Mouse (Mus musculus): ENCODE measurements around the gene Cfap126. TPM values are rescaled to one million over a fixed set of nuclear protein-coding genes. Genes with fewer than 3 reads are reported as not detected.
"Not testable (repeated sequence)": the region's sequence is repeated elsewhere in the genome, so short reads cannot be mapped to it uniquely, and the experiment has no call there.

The Cfap126 gene
- polyA plus RNA-seq (2015; fragmentation: Nextera tagmentation; extraction: Ambion mirVana), result 7.8 and 9.2 TPM in 2 replicates

- Histone ChIP-seq H3K4me1 (ENCODE audit: control insufficient read depth, insufficient read depth, low read length) (peaks cover 12% of the 10 kb centered on the region; the same call in 1 of the 2 replicates), H3K9me3 (replicated peaks; ENCODE audit: control insufficient read depth, low read length, poor library complexity, severe bottlenecking) (no peaks in the 10 kb centered on the region), H3K4me2 (ENCODE audit: low read length) (peak within 1 kb of the TSS; percentile 86), H3K4me3 (ENCODE audit: low read depth, low read length) (peak within 1 kb of the TSS; percentile 45), H3K27ac (ENCODE audit: low read length) (no peak within 1 kb of the TSS), H3K27me3 (ENCODE audit: control insufficient read depth, insufficient read depth, low read depth, low read length) (no peaks in the 10 kb centered on the region), H3K36me3 (ENCODE audit: control insufficient read depth, insufficient read depth, low read length) (no peaks in the 10 kb centered on the region), H3K9ac (ENCODE audit: low read depth, low read length) (peak within 1 kb of the TSS; percentile 68)
- ATAC-seq, result no peak
- WGBS, result 1% methylated on average over 24 of the region's 24 CpGs
Measured at GRCm38 (mm10) chr1:171113873-171114299, at the start of gene Cfap126. Cfap126 (plus strand) TSS chr1:171113918.

- peak; percentile 54 for ATAC-seq
- Histone ChIP-seq H3K4me3 (ENCODE audit: low read depth, low read length) (peak within 1 kb of the TSS; percentile 31), H3K4me2 (ENCODE audit: low read length) (peak within 1 kb of the TSS; percentile 53), H3K27me3 (ENCODE audit: control insufficient read depth, insufficient read depth, low read depth, low read length) (peaks cover 25% of the 10 kb centered on the region)
- not testable (repeated sequence) for H3K9ac ChIP-seq (ENCODE audit: low read depth, low read length); H3K27ac ChIP-seq (ENCODE audit: low read length); H3K9me3 ChIP-seq (replicated peaks; ENCODE audit: control insufficient read depth, low read length, poor library complexity, severe bottlenecking); H3K4me1 ChIP-seq (ENCODE audit: control insufficient read depth, insufficient read depth, low read length); H3K36me3 ChIP-seq (ENCODE audit: control insufficient read depth, insufficient read depth, low read length)
- 1% methylated on average over 38 of the region's 75 CpGs for WGBS
Measured at GRCm38 (mm10) chr1:171064491-171065242, 49.1 kb upstream of the Cfap126 start, which contains the start of gene Fcgr3. Fcgr3 (minus strand) TSS chr1:171064935.

DNA sequence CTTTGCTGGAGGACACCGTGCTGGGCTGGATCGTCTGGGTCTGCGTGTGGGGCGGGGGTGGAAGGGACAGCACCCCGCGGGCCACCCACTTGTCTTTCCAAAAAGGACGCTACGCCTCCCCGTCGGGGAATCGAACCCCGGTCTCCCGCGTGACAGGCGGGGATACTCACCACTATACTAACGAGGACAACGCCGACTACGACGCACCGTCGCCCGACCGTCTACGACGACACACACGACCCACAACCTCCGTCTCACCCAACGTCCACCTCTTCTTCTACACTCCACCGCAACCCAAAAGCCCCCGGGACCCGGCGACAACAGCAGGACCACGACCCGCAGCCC lies 48.5 kb upstream of the Cfap126 start:
- 0% methylated on average over 15 of the region's 35 CpGs for WGBS
- not testable (repeated sequence) for H3K4me1 ChIP-seq (ENCODE audit: control insufficient read depth, insufficient read depth, low read length); H3K27ac ChIP-seq (ENCODE audit: low read length); H3K36me3 ChIP-seq (ENCODE audit: control insufficient read depth, insufficient read depth, low read length); H3K9me3 ChIP-seq (replicated peaks; ENCODE audit: control insufficient read depth, low read length, poor library complexity, severe bottlenecking); H3K9ac ChIP-seq (ENCODE audit: low read depth, low read length)
- Histone ChIP-seq H3K4me3 (ENCODE audit: low read depth, low read length) (peak overlapping the region; percentile 31), H3K4me2 (ENCODE audit: low read length) (peak overlapping the region; percentile 46), H3K27me3 (ENCODE audit: control insufficient read depth, insufficient read depth, low read depth, low read length) (peaks cover 29% of the 10 kb centered on the region)
- peak; percentile 47 for ATAC-seq

DNA sequence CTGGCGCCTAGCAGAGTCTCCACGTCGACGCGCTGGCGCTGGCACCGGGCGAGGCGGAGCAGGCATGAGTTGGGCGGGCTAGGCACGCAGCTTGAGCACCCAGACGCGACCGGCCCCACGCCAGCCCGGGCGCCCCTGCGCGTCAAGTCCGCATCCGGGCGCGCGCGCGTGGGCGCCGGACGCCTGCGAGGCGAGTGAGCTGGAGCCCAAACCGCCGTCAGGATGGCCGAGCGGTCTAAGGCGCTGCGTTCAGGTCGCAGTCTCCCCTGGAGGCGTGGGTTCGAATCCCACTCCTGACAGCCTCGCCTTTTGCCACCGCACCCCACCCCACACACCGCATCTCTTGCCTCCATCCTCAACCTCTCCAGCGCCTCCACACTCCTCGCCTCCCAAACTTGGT lies 48.0 kb upstream of the Cfap126 start:
- not testable (repeated sequence) for H3K9ac ChIP-seq (ENCODE audit: low read depth, low read length); H3K27ac ChIP-seq (ENCODE audit: low read length); H3K9me3 ChIP-seq (replicated peaks; ENCODE audit: control insufficient read depth, low read length, poor library complexity, severe bottlenecking); H3K36me3 ChIP-seq (ENCODE audit: control insufficient read depth, insufficient read depth, low read length); H3K4me1 ChIP-seq (ENCODE audit: control insufficient read depth, insufficient read depth, low read length)
- Histone ChIP-seq H3K4me3 (ENCODE audit: low read depth, low read length) (peak overlapping the region; percentile 29), H3K27me3 (ENCODE audit: control insufficient read depth, insufficient read depth, low read depth, low read length) (peaks cover 29% of the 10 kb centered on the region), H3K4me2 (ENCODE audit: low read length) (peak overlapping the region; percentile 39; the same call in 1 of the 2 replicates)
- ATAC-seq, result peak; percentile 18
- 6% methylated on average over 26 of the region's 45 CpGs for WGBS

GRCm38 (mm10) chr1:171066583-171066982 lies 47.1 kb upstream of the Cfap126 start:
- H3K4me1 ChIP-seq (ENCODE audit: control insufficient read depth, insufficient read depth, low read length); H3K27ac ChIP-seq (ENCODE audit: low read length); H3K4me2 ChIP-seq (ENCODE audit: low read length); H3K4me3 ChIP-seq (ENCODE audit: low read depth, low read length); H3K9ac ChIP-seq (ENCODE audit: low read depth, low read length); H3K36me3 ChIP-seq (ENCODE audit: control insufficient read depth, insufficient read depth, low read length); H3K9me3 ChIP-seq (replicated peaks; ENCODE audit: control insufficient read depth, low read length, poor library complexity, severe bottlenecking): not testable (repeated sequence)
- ATAC-seq, result peak; percentile 49
- WGBS, result 36% methylated on average over 1 of the region's 10 CpGs
- peaks cover 29% of the 10 kb centered on the region for H3K27me3 ChIP-seq (ENCODE audit: control insufficient read depth, insufficient read depth, low read depth, low read length)

- not testable (repeated sequence) for H3K4me2 ChIP-seq (ENCODE audit: low read length); H3K9me3 ChIP-seq (replicated peaks; ENCODE audit: control insufficient read depth, low read length, poor library complexity, severe bottlenecking); H3K27ac ChIP-seq (ENCODE audit: low read length); H3K36me3 ChIP-seq (ENCODE audit: control insufficient read depth, insufficient read depth, low read length); ATAC-seq; H3K4me1 ChIP-seq (ENCODE audit: control insufficient read depth, insufficient read depth, low read length); H3K9ac ChIP-seq (ENCODE audit: low read depth, low read length); H3K4me3 ChIP-seq (ENCODE audit: low read depth, low read length)
- WGBS, result 60% methylated on average over 5 of the region's 5 CpGs
- H3K27me3 ChIP-seq (ENCODE audit: control insufficient read depth, insufficient read depth, low read depth, low read length), result peaks cover 27% of the 10 kb centered on the region
Measured at GRCm38 (mm10) chr1:171067928-171068327, 45.8 kb upstream of the Cfap126 start.

DNA sequence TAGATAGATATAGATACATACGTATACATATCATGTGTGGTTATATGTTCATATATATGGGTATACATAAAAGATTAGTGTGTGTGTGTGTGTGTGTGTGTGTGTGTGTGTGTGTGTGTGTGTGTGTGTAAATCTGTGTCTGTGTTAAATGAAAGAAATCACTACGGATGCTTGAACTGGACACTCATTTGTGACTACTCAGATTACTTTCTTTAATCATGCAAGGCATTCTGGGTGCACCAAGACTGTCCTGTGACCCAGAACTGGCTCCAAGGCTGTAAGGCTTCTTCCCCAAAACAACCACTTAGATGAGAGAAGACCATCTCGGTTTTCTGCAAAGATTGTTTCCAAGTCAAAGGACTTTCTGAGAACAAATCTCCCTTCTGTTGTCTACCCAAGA lies 44.2 kb upstream of the Cfap126 start:
- not testable (repeated sequence) for H3K4me3 ChIP-seq (ENCODE audit: low read depth, low read length); H3K9ac ChIP-seq (ENCODE audit: low read depth, low read length); H3K36me3 ChIP-seq (ENCODE audit: control insufficient read depth, insufficient read depth, low read length); ATAC-seq; H3K4me1 ChIP-seq (ENCODE audit: control insufficient read depth, insufficient read depth, low read length); H3K9me3 ChIP-seq (replicated peaks; ENCODE audit: control insufficient read depth, low read length, poor library complexity, severe bottlenecking); H3K4me2 ChIP-seq (ENCODE audit: low read length); H3K27ac ChIP-seq (ENCODE audit: low read length)
- WGBS, result 68% methylated on average over 3 of the region's 3 CpGs
- H3K27me3 ChIP-seq (ENCODE audit: control insufficient read depth, insufficient read depth, low read depth, low read length), result peaks cover 24% of the 10 kb centered on the region

GRCm38 (mm10) chr1:171070879-171071278 lies 42.8 kb upstream of the Cfap126 start:
- H3K4me3 ChIP-seq (ENCODE audit: low read depth, low read length); H3K4me1 ChIP-seq (ENCODE audit: control insufficient read depth, insufficient read depth, low read length); H3K9me3 ChIP-seq (replicated peaks; ENCODE audit: control insufficient read depth, low read length, poor library complexity, severe bottlenecking); H3K36me3 ChIP-seq (ENCODE audit: control insufficient read depth, insufficient read depth, low read length); H3K9ac ChIP-seq (ENCODE audit: low read depth, low read length); H3K27ac ChIP-seq (ENCODE audit: low read length); ATAC-seq: not testable (repeated sequence)
- WGBS, result 23% methylated on average over 11 of the region's 16 CpGs
- peaks cover 20% of the 10 kb centered on the region for H3K27me3 ChIP-seq (ENCODE audit: control insufficient read depth, insufficient read depth, low read depth, low read length)
- H3K4me2 ChIP-seq (ENCODE audit: low read length), result peak overlapping the region; percentile 17; the same call in 1 of the 2 replicates

DNA sequence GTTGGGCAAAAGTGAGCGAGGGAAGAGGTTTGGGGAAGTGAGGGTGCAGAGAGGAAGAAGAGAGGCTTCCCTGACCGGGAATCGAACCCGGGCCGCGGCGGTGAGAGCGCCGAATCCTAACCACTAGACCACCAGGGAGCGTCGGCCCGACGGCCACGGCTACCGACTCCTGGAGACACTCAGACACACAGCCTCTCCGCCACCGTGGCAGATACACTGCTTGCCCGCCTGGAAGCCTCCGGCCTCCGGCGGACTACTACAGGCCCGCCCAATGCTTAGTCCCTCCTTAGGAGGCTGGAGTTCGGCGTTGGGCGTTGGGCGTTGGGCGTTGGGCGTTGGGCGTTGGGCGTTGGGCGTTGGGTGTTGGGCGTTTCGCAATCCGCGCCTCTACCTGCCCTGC lies 42.0 kb upstream of the Cfap126 start:
- H3K4me1 ChIP-seq (ENCODE audit: control insufficient read depth, insufficient read depth, low read length); H3K4me2 ChIP-seq (ENCODE audit: low read length); H3K27ac ChIP-seq (ENCODE audit: low read length); H3K4me3 ChIP-seq (ENCODE audit: low read depth, low read length); H3K9me3 ChIP-seq (replicated peaks; ENCODE audit: control insufficient read depth, low read length, poor library complexity, severe bottlenecking); H3K9ac ChIP-seq (ENCODE audit: low read depth, low read length); H3K36me3 ChIP-seq (ENCODE audit: control insufficient read depth, insufficient read depth, low read length): not testable (repeated sequence)
- no CpG with 5 or more reads among the region's 35 CpGs for WGBS
- H3K27me3 ChIP-seq (ENCODE audit: control insufficient read depth, insufficient read depth, low read depth, low read length), result peaks cover 20% of the 10 kb centered on the region
- ATAC-seq, result peak; percentile 32

Data from midbrain, embryonic 16.5 days (tissue).